Mouse (Mus musculus) brain, embryonic 14.5 days (tissue): Measurements from ENCODE around the gene Cflar.

Experiments used
- CTCF ChIP-seq: fragments of 200-500 bp; IDR thresholded peaks from 2 replicates; pipeline ENCODE4 v1.5.1; 2012; ENCODE audit warnings: inconsistent platforms, mild to moderate bottlenecking, moderate library complexity, borderline replicate concordance; ENCODE audit not compliant: insufficient read depth, insufficient read length; ENCODE audit errors: extremely low read depth
- POLR2A ChIP-seq: fragments of 200-500 bp; IDR thresholded peaks from 2 replicates; pipeline ENCODE4 v1.6.1; 2012; ENCODE audit warnings: mild to moderate bottlenecking, inconsistent platforms, borderline replicate concordance; ENCODE audit not compliant: poor library complexity, insufficient read depth, insufficient read length, severe bottlenecking; ENCODE audit errors: extremely low read depth

DNA sequence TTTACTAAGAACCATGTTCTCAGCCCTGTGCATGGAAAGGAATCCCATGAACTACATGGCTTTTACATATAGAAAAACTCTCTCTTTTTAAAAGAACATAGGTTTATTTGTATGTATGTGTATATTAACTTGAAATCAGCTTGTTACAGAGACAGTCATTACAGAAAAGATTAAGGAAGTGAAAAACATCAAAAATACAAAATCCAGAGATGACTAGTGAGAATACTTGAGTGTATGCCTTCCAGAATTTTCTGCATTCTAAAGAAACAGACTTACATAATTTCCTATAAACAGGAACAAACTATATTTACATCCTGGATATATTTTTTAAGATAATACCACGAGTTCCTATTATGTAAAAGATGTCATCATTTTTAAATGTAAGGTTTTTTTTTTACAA is 17.6 kb upstream of the Cflar start:
- no peak for TF ChIP-seq CTCF
- no peak for TF ChIP-seq POLR2A
